Mouse (Mus musculus): Measurements from ENCODE around the gene Adh7. TPM values are rescaled to one million over a fixed set of nuclear protein-coding genes. Genes with fewer than 3 reads are reported as not detected.

Adh7 gene
- polyA plus RNA-seq, 1 experiment from 2014 or later: not detected

DNA sequence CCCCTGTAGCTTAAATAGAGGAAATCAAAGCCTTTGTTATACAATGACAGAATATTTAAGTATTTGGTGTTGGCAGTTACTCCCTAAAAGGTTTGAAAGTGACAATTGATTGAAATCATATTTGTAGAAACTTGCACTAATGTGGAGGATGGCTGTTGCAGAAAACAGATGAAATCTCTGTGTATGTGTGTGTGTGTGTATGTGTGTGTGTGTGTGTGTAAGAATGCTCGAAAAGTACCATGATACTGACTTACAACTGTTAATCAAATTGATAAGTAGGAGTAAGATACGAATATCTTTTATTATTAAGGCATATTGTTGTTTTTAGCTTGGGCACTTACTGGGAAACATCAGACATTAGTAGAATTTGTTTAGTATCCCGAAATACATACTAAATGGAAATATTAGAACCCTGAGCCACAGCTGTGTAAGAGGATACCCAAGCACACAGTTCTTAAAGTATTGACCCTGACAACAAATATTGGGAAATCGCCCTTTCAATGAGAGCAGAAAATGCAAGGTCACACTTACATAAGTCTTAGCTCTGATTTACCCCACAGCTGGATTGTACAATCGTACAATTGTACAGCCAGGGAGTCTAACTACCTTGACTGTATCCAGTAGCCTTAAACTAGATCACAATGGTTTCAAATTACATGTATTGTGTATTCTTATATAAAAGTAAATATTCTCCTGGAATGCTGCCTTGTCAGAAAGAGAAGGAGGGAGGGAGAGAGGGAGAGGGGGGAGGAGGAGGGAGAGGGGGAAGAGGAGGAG lies 45.8 kb downstream of the Adh7 start:
- 81% methylated on average over 5 of the region's 5 CpGs for WGBS
- no peak overlapping the region for H3K4me3 ChIP-seq

DNA sequence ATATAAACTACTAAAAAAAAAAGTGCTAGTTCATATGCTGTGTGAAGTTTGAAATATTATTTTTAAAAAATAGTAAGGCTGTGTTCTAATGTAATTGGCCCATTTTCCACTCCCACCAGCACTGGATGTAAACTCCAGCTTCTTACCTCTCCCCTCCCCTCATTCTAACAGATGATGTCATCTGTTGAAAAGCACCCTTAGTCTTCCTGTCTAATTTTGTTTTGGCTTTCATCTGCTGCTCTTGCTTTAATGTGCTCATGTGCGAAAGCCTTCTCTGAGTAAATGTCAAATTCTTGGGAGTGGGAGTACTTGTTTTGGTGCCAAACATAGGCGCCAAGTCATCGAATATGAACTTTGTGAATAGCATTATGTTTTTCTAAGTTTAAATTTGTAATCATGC lies 47.1 kb downstream of the Adh7 start:
- no peaks in the 10 kb centered on the region for H3K27me3 ChIP-seq (replicated peaks; ENCODE audit: low read depth, poor library complexity, severe bottlenecking)
- H3K4me1 ChIP-seq: peaks cover 6% of the 10 kb centered on the region; the same call in 1 of the 2 replicates
- H3K36me3 ChIP-seq (replicated peaks): no peaks in the 10 kb centered on the region
- H3K27ac ChIP-seq (replicated peaks): no peak overlapping the region
- WGBS: 84% methylated on average over 3 of the region's 3 CpGs
- H3K4me3 ChIP-seq: no peak overlapping the region
- no peak for DNase-seq (ENCODE audit: low spot score)
- no peaks in the 10 kb centered on the region for H3K9me3 ChIP-seq

More for the DNA sequence above, 45.8 kb downstream of the Adh7 start:
- H3K4me1 ChIP-seq: peaks cover 6% of the 10 kb centered on the region; the same call in 1 of the 2 replicates
- no peak for DNase-seq (ENCODE audit: low spot score)
- H3K36me3 ChIP-seq (replicated peaks): no peaks in the 10 kb centered on the region
- H3K9me3 ChIP-seq: no peaks in the 10 kb centered on the region
- H3K27ac ChIP-seq (replicated peaks): no peak overlapping the region
- no peaks in the 10 kb centered on the region for H3K27me3 ChIP-seq (replicated peaks; ENCODE audit: low read depth, poor library complexity, severe bottlenecking)

DNA sequence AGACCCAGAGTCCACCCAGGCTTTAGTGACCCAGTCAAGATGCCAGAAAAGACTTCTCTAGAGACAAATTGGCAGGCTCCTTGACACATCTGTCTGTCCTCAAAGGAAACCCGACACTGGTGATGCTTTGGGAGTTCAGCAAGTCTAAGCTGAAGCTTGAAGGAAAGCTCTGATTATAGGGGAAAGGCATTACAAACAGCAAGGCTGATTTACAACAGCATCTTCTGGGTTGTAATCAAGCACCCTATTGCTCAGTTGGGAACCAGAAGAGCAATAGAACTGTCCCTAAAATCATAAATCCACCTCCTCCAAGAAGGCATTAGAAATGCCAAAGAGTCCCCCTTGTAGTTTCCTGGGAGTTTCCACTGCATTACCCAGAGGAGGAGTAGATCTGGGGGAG lies 52.9 kb downstream of the Adh7 start:
- DNase-seq (ENCODE audit: low spot score): no peak
- Histone ChIP-seq H3K4me3 (no peak overlapping the region), H3K27me3 (replicated peaks; ENCODE audit: low read depth, poor library complexity, severe bottlenecking) (no peaks in the 10 kb centered on the region), H3K36me3 (replicated peaks) (no peaks in the 10 kb centered on the region), H3K9me3 (no peaks in the 10 kb centered on the region), H3K27ac (replicated peaks) (no peak overlapping the region), H3K4me1 (peaks cover 7% of the 10 kb centered on the region; the same call in 1 of the 2 replicates)
- WGBS: 49% methylated on average over 1 of the region's 1 CpGs

DNA sequence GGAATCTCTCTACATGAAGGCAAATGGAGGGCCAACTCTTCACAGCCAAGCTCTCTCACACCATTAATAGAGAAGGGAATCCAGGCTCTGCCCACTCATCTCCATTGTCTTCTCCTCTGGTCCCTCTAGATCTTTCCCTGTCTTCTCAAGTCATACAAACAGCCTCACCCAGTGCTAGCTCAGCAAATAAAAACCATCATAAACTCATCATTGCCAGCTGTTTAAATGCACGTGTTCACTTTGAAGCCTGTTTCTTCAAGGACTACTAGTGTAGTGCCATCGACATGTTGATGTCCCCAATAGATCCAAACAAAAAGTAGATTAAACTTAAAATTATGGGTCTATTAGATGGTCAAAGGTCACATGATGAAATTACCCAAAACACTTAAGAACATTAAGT lies 53.7 kb downstream of the Adh7 start:
- Histone ChIP-seq H3K9me3 (no peaks in the 10 kb centered on the region), H3K36me3 (replicated peaks) (no peaks in the 10 kb centered on the region), H3K4me3 (no peak overlapping the region), H3K4me1 (peaks cover 7% of the 10 kb centered on the region; the same call in 1 of the 2 replicates), H3K27me3 (replicated peaks; ENCODE audit: low read depth, poor library complexity, severe bottlenecking) (no peaks in the 10 kb centered on the region), H3K27ac (replicated peaks) (no peak overlapping the region)
- 88% methylated on average over 2 of the region's 2 CpGs for WGBS
- no peak for DNase-seq (ENCODE audit: low spot score)

DNA sequence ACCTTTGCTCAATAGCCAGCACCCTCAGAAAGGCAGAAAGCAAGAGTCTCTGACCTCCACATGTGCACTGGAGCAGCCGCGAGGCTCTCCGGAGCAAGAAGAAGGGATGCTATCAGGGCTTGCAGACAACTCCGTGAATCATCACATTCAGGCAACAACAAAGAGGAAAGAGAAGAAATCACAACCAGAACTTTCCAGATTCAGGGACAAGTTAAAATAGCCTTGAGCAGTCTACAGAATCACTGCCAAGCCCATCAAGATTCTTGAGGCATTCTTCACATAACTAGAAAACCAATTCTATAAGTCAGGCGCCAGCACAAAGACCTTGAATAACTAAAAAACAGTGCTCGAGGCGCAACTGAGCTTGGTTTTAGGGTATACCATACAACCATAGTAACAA lies 55.5 kb downstream of the Adh7 start:
- DNase-seq (ENCODE audit: low spot score): no peak
- H3K27ac ChIP-seq (replicated peaks): no peak overlapping the region

DNA sequence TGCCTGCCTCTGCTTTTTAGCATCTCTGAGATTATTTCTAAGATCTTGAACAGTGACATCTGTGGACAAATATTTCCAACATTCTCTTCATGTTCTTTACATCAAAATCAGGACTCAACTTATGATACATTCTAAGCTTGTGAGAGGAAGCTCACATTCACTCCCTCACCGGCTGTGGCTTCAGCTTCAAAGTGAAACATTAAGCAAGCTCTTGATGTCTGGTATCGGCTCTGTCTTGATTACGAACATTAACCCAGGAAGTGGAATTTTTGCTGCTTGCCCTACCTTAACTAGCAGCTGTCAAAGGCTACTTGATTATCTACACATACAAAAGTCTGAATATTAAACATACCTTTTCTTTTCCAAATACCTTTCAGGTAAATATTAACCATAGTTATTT lies 57.5 kb downstream of the Adh7 start:
- Histone ChIP-seq H3K27me3 (replicated peaks; ENCODE audit: low read depth, poor library complexity, severe bottlenecking) (no peaks in the 10 kb centered on the region), H3K36me3 (replicated peaks) (no peaks in the 10 kb centered on the region), H3K4me3 (no peak overlapping the region), H3K27ac (replicated peaks) (no peak overlapping the region), H3K4me1 (peaks cover 7% of the 10 kb centered on the region; the same call in 1 of the 2 replicates), H3K9me3 (no peaks in the 10 kb centered on the region)
- no peak for DNase-seq (ENCODE audit: low spot score)
- WGBS: 86% methylated on average over 3 of the region's 3 CpGs

More for the DNA sequence above, 55.5 kb downstream of the Adh7 start:
- WGBS: 89% methylated on average over 7 of the region's 7 CpGs
- Histone ChIP-seq H3K9me3 (no peaks in the 10 kb centered on the region), H3K36me3 (replicated peaks) (no peaks in the 10 kb centered on the region), H3K4me1 (peaks cover 7% of the 10 kb centered on the region; the same call in 1 of the 2 replicates), H3K4me3 (no peak overlapping the region), H3K27me3 (replicated peaks; ENCODE audit: low read depth, poor library complexity, severe bottlenecking) (no peaks in the 10 kb centered on the region)

DNA sequence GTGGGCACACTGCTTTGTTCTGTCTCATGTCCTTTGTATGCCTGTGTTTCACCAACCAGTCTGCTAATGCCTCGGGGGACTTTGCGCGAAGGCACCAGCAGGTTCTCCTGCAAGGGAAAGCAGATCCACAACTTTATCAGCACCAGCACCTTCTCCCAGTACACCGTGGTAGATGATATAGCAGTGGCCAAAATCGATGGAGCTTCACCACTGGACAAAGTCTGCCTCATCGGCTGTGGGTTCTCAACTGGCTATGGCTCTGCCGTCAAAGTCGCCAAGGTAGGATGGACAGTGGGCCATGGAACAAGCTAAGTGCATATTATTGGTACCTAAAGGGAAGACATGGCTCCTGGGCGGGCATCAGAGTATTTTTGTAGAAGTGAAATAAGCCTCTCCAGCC lies 65.0 kb downstream of the Adh7 start:
- no peak overlapping the region for H3K27ac ChIP-seq (replicated peaks)
- 88% methylated on average over 9 of the region's 9 CpGs for WGBS
- DNase-seq (ENCODE audit: low spot score): no peak

More for the DNA sequence above, 65.0 kb downstream of the Adh7 start:
- H3K9me3 ChIP-seq: no peaks in the 10 kb centered on the region
- no peaks in the 10 kb centered on the region for H3K27me3 ChIP-seq (replicated peaks; ENCODE audit: low read depth, poor library complexity, severe bottlenecking)
- no peaks in the 10 kb centered on the region for H3K4me1 ChIP-seq
- H3K36me3 ChIP-seq (replicated peaks): no peaks in the 10 kb centered on the region
- no peak overlapping the region for H3K4me3 ChIP-seq

Other genes with a start within 250 kb of the Adh7 start
- 2.1 and 2.3 TPM in 2 replicates for gene Dapp1, start 236.2 kb upstream of the Adh7 start, polyA plus RNA-seq (2016; fragmentation: Nextera tagmentation; extraction: Ambion mirVana)
- 0.04 and 0.05 TPM in 2 replicates for gene 1110002E22Rik, start 152.7 kb upstream of the Adh7 start, polyA plus RNA-seq (2016; fragmentation: Nextera tagmentation; extraction: Ambion mirVana)
- 0.09 TPM in 1 of 2 replicates, not detected in the other for gene Gm5105, start 150.4 kb upstream of the Adh7 start, polyA plus RNA-seq (2016; fragmentation: Nextera tagmentation; extraction: Ambion mirVana)
- 18.1 and 20.0 TPM in 2 replicates for gene Trmt10a, start 74.3 kb upstream of the Adh7 start, polyA plus RNA-seq (2016; fragmentation: Nextera tagmentation; extraction: Ambion mirVana)
- gene Mttp, start 72.8 kb upstream of the Adh7 start, polyA plus RNA-seq (2016; fragmentation: Nextera tagmentation; extraction: Ambion mirVana): 9.8 and 10.0 TPM in 2 replicates
- not detected in 2 replicates for gene 4930579F01Rik, start 23.9 kb upstream of the Adh7 start, polyA plus RNA-seq (2016; fragmentation: Nextera tagmentation; extraction: Ambion mirVana)
- gene Adh1, start 43.2 kb downstream of the Adh7 start, polyA plus RNA-seq (2016; fragmentation: Nextera tagmentation; extraction: Ambion mirVana): not detected in 2 replicates
- gene Adh6a, start 95.5 kb downstream of the Adh7 start, polyA plus RNA-seq (2016; fragmentation: Nextera tagmentation; extraction: Ambion mirVana): not detected in 2 replicates
- gene Adh6b, start 124.0 kb downstream of the Adh7 start, polyA plus RNA-seq (2016; fragmentation: Nextera tagmentation; extraction: Ambion mirVana): 0.55 and 0.93 TPM in 2 replicates
- not detected in 2 replicates for gene Adh4, start 197.7 kb downstream of the Adh7 start, polyA plus RNA-seq (2016; fragmentation: Nextera tagmentation; extraction: Ambion mirVana)
- 260 and 265 TPM in 2 replicates for gene Adh5, start 225.3 kb downstream of the Adh7 start, polyA plus RNA-seq (2016; fragmentation: Nextera tagmentation; extraction: Ambion mirVana)

Data from embryonic facial prominence, embryonic 10.5 days (tissue).